Mouse (Mus musculus) c-Kit-positive CD71-positive TER-119-positive erythroid progenitor cells, embryonic 14.5 days (primary cell): ENCODE measurements around the gene Ccdc134.
"Not testable (repeated sequence)": the region's sequence is repeated elsewhere in the genome, so short reads cannot be mapped to it uniquely, and the experiment has no call there.

Experiments used
- DNase-seq: peaks from one replicate; pipeline ENCODE4 v3.0.0-alpha.2; 2013; ENCODE audit warnings: low spot score

Gene Ccdc134

GRCm38 (mm10) chr15:82127426-82128374, at the start of gene Ccdc134:
TSS of gene Ccdc134 (plus strand) at chr15:82127922.
- DNase-seq, result peak; percentile 90

- no peak for DNase-seq
These were observed 47.8 kb upstream of the Ccdc134 start for GRCm38 (mm10) chr15:82079883-82080282.

DNA sequence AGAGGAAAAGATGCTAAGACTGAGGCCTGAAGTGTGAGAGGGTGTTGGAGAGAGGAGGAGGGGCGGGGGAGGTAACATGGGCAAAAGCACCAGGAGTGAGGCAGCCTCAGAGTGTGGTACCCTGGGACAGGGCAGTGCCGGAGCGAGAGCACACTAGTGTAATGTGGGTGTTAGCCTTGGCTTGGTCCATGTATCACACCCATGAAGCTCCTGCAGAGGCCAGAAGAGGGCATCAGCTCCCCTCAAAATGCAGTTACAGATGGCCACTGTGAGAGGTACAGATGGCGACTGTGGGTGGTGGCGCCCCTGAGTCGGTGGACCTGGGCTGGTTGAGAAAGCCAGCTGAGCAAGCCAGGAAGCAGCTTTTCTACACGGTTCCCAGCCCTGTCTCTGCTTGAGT, 46.6 kb upstream of the Ccdc134 start:
- DNase-seq, result no peak

DNA sequence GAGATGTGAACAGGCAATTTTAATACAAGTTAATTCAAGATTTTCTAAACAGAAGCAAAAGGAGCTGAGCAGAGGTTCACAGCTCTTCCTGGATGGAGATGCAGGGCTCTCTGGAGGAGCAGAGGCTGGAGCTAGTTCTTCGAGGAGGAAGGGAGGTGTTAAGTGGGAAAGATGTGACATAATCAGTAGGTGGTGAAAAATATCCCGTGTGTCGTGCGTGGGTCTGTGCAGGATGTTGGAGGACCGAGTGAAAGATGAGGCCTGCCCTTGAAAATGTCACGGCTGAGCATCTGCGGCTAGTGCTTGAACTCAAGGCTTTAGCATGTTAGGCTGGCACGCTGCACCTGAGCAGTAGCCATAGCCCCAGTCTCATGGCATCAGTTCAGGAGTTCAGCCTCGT, 42.1 kb upstream of the Ccdc134 start:
- no peak for DNase-seq

GRCm38 (mm10) chr15:82086131-82086530, 41.6 kb upstream of the Ccdc134 start:
- DNase-seq, result no peak

DNA sequence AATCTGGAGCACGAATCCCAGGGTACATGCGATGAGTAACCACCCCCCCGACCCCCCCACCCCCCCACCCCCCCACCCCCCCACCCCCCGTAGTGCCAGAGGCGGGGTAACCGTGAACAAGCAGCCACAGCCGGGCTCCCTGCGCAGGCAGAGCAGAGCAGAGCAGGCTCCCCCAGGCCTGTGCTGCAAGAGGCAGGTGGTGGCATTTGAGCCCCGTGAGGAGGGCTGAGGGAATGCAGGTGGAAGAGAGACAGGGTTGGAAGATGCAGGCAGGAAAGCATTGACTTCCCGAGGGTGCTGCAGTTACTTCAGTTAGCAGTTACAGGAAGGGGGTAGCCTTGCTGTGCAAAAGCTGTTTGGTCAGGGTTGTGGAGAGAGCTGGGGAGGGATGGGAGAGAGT, 40.5 kb upstream of the Ccdc134 start:
- no peak for DNase-seq

- DNase-seq, result no peak
These were observed 36.7 kb upstream of the Ccdc134 start for GRCm38 (mm10) chr15:82091061-82091460.

- DNase-seq, result peak; percentile 48
These were observed 20.7 kb upstream of the Ccdc134 start for GRCm38 (mm10) chr15:82106953-82107555.

DNA sequence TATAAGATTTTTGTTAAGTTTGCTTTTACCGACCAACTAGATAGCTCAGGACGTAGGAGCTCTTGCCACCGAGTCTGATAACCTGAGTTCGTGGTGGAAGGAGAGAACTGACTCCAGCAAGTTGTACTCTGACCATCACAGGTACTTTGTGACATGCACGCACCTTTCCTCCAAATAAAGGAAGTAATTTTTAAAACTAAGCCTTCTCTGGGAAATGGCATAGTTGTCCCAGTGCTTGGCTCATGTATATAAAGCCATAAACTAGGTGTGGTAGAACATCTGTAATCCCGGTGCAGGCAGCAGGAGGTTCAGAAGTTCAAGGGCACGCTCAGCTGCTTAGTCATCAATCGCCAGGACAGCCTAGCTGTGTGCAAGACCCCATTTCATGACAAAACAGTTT, 7.2 kb upstream of the Ccdc134 start:
- DNase-seq, result no peak

DNA sequence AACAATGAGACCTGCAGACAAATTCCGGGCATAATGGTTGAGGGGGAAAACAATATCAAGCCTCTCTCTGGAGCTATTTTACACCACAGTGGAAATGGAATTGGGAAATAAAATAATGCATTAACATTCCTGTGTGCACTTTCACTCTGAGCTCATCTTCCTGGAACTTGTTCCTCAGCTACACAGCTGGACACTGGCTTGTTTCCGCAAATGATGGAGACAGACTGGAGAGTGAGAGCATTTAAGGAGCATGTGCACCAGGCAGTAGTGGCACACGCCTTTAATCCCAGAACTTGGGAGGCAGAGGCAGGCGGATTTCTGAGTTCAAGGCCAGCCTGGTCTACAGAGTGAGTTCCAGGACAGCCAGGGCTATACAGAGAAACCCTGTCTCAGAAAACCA, 1.0 kb upstream of the Ccdc134 start:
- not testable (repeated sequence) for DNase-seq

GRCm38 (mm10) chr15:82128398-82128797, 676 bp downstream of the Ccdc134 start:
- DNase-seq, result peak; percentile 44

DNA sequence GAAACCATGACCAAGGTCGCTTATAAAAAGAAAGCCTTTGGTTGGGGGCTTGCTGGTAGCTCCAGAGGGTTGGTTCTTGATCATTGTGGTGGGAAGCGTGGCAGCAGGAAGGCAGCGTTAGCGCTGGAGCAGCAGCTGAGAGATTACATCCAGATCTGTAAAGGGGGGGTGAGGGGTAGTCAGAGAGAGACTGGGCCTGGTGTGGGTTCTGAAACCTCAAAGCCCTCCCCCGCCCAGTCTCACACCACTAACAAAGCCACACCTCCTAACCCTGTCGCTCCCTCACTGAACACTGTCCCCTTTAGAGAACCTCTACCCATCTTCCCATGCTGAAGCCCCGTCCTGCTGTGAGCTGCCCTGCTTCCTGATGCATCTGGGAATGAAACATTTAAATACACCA, 2.9 kb downstream of the Ccdc134 start:
- DNase-seq, result no peak

DNA sequence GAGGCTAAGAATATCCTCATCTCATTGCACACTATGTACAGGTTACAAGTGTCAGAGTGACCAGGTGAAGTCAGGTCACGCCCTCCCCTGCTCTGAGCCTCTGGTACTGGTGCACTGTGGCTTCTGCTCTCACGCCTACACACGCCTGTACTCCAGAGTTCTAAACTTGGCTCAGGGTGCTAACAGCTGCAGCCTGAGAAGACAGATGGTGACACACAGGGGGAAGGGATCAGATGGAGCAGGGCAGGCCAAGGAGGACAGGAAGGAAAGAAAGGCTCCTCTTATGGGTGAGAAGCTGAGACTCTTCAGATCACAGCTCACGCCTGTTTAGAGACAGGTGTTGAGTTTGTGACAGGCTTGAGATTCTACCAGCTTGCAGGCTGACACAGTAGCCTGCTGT, 7.7 kb downstream of the Ccdc134 start:
- no peak for DNase-seq

- DNase-seq, result peak; percentile 63
These were observed 10.8 kb downstream of the Ccdc134 start for GRCm38 (mm10) chr15:82138565-82138964.

GRCm38 (mm10) chr15:82139196-82139595, 11.5 kb downstream of the Ccdc134 start:
- DNase-seq, result peak; percentile 27

DNA sequence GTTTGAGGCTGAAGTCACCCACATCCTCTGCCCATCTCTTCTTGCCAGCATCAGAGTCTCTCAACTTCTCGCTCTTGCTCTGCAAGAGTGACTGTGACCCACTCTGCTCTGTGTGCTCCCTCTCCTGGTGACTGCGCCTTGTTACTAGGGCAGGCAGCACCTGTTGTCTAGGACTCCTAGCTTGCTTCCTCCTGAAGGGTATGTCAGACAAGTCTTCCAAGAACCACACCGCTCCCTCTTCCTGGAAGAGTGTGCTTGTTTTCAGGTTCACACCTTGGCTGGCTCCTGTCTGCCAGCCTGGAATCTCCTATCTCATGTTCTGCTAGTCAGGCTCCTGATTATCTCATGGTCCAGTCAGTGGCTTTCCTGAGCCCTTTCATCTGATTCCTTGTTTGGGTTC, 12.6 kb downstream of the Ccdc134 start:
- DNase-seq, result peak; percentile 18

GRCm38 (mm10) chr15:82144157-82144556, 16.4 kb downstream of the Ccdc134 start:
- no peak for DNase-seq

DNA sequence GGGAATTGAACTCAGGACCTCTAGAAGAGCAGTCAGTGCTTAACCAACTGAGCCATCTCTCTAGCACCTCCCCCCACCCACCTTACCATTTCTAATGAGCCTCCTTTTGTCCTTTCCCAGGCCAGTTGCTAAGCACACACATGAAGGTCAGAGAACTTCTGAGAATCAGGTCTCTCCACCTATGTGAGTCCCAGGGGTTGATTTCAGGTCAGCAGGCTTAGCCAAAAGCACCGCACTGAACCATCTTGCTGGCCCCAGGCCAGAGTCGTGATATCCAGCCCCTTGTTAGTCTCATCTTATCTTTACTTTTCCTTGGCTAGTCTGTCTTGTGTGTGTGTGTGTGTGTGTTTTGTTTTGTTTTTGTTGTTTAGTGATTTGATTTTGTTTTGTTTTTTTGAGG, 17.7 kb downstream of the Ccdc134 start:
- peak; percentile 19 for DNase-seq

DNA sequence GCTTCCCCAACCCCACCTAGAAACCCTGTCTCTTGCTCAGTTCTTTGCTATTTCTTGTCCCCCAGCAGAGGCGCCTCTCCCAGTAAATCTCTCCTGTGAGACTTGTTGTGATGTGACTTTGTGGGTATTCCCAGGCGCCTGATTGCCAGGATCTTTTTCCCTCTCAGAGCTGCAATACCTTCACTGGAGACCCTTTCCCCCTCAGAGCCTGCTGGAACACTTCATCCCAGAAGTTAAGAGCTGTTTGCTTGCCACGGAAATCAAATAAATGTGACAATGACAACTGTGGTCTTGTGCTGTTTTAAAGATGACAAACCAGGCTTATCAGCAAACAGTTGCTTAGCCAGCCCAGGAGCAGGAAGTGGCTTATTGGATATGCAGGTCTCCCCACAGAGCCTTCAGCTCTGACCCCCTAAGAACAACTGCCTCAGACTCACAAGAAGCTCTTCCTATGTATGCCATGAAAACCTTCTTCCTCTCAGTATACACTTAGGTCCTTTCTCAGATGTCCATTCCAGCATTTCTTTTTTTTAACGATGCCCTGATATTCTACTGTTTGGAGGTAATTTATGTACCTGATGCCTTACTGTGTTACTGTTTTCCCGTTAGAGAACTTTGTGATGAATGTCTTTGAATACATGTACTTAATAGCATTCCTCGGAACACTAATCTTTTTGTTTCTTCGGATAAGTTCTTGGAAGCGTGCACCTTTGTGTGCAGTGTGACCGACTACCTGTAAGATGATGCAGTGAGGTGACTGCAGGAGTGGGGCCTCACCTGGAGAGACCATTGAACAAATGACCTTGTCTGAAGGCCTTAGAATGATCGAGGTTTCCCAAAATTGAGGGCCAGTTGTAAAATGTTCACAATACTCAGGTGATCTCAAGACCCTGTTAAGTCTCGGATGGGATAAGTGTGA, 18.4 kb downstream of the Ccdc134 start:
- DNase-seq, result peak; percentile 46

GRCm38 (mm10) chr15:82146770-82147610, 19.3 kb downstream of the Ccdc134 start, which contains the start of gene Srebf2:
TSS of gene Srebf2 (plus strand) at chr15:82147181.
- DNase-seq, result peak; percentile 99

DNA sequence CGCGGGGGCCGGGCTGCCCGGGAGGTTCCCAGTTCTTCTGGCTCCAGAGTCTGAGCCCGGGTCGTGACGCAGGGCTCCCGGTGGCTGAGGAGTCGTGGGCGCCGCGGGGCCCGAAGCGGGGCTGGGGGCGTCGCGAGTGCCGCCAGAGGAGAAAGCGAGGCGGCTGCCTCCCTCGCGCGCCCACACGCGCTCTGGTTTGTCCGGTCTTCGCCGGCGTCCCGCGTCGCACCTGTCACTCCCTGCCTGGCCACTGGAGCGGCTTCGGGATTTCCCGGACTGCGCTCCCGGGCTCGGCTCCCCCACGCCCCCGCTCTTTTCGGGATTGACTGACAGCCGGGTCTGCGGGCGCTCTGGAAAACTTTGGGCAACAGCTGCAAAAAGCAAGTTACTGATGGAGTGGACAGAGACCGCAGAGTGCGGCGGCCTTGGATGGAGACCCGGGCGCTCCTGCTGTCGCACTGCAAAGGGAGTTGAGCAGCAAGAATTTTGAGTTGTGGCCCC, 19.9 kb downstream of the Ccdc134 start:
- DNase-seq, result peak; percentile 40
